Mouse (Mus musculus): ENCODE results near the gene Lhfpl3.

Lhfpl3 gene

DNA sequence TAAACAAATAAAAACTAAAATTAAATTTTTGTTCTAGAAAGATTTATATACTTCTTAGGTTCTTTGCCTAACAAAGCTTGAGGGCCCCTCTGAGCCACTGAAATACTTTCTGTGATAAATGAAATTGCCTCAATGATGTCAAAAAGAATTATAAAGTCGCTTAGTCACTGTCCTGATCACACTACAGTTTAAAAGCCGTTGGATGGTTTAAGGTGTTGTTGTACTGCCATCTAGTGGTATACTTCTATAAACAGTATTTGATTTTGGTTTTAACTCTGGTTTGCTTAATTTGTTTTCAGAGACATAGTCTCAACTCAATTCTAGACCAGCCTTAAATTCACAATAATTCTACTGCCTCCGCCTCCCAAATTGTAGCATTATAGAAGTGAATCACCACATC is 539.0 kb downstream of the Lhfpl3 start:
- peak; percentile 64 for DNase-seq (ENCODE audit: low read depth, low spot score)

DNA sequence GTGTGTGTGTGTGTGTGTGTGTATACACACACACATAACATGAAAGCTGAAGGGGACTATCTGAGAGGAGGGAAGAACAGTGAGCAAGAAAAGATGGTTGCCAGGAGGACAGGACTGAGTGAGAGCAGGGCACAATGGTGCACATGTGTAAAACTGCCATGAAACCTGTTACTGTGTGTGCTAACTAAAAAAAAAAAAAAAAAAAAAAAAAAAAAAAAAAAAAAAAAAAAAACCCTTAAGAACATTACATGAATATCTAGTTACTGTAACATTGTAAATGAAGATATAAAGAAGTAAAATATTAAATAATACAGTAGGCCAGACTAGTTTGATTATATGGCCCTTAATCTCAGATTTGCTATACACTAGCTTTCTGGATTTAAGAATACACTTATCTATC is 543.3 kb downstream of the Lhfpl3 start:
- no peak for DNase-seq (ENCODE audit: low read depth, low spot score)
